Mouse (Mus musculus) large intestine, adult 2 months (tissue): ENCODE data around the gene Abr. TPM values are rescaled to one million over a fixed set of nuclear protein-coding genes. Genes with fewer than 3 reads are reported as not detected.

Experiments
- DNase-seq: peaks from one replicate; pipeline ENCODE4 v3.0.0-alpha.2; 2012; ENCODE audit warnings: low read depth, low spot score
- WGBS: fragments of 180-500 bp; shearing (Covaris S2); methylation state at CpG from one replicate; pipeline ENCODE4 v1.1.7; 2018; 5-methylcytosine and 5-hydroxymethylcytosine counted together
- polyA plus RNA-seq: library from polyadenylated mRNA; depleted of rRNA; stranded (reverse); fragments of >200 nt; gene quantifications from 2 replicates; pipeline ENCODE4 v1.2.3, GENCODE M21; 2012

Gene Abr
- polyA plus RNA-seq, 1 experiment, result 89.1 TPM

DNA sequence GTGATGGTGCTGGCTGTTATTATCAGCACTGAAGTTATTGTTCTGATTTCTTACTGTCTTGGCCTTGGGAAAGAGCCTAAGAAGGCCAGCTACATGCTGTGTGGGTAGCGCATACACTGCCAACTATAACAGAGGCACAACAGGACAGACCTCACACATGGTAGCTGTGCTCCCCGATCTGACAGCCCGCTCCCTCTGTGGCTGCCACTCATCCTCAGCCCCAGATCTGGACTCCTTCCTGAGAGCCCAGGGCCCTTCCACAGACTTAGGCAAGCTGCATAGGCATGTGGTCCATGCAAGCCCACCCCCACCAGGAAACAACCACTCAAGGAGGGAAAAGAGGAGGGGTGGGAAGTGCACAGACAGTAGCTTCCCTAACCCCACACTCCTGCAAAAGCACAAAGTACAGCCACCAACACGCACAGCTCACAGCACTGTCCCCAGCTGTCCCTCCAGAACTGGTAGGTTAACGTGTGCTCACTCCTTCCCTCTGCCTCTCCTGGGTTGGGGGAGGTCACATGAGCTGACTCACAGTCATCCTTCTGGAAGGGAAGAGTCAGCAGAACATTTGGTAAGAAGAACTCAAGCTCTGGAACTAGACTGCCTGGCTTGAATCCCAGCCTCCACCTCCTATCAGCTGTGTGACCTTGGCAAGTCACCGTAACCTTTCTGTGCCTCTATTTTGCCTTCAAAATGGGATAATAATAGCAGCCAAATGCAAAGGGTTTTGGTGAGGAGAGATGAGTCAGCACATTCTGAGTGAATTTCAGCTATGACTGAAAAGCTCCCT lies 92.6 kb downstream of the Abr start:
- 67% methylated on average over 6 of the region's 6 CpGs for WGBS
- DNase-seq, result no peak

GRCm38 (mm10) chr11:76525646-76526351 lies 96.3 kb downstream of the Abr start:
- no peak for DNase-seq
- WGBS, result 65% methylated on average over 4 of the region's 4 CpGs

DNA sequence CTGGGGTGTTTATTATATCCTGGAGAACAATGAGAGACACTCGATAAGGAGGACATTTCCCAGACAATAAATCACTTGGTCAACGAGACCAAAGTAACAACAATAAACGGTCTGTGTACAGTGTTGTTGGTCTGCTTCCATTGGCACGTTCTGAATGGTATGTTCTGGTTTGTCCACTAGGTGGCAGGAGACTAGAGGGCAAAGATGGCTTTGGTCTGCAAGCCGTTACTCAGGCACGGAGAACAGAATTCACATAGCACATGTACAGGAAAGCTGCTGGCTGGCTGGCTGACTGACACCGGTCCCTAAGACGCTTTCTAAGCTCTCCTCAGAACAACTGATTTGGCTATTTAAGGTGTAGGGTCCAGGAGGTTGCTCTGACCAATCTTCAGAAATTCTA lies 97.2 kb downstream of the Abr start:
- 3% methylated on average over 8 of the region's 8 CpGs for WGBS
- DNase-seq, result peak; percentile 61

DNA sequence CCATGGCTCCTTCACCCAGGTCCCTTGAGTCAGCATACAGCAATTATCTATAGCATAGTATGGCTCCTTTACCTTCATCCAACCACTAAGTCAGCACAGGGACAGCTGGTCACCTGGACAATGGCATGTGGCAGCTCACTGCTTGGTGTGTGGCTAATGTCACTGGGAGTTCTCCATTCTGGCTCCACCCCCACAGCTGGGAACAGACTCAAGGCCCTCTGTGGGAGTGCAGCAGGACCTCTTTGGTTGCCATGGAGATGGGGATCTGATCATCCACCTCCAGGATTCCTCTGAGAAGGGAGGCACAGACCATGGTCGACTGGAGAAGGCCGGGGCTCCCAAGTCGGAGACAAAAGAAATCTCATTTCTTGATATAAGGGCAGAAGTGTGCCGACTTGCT lies 98.8 kb downstream of the Abr start:
- WGBS, result 85% methylated on average over 4 of the region's 4 CpGs
- no peak for DNase-seq

GRCm38 (mm10) chr11:76520889-76521288 lies 101.2 kb downstream of the Abr start:
- DNase-seq, result no peak
- 86% methylated on average over 6 of the region's 6 CpGs for WGBS

- WGBS, result 72% methylated on average over 5 of the region's 5 CpGs
Measured at GRCm38 (mm10) chr11:76518613-76519012, 103.5 kb downstream of the Abr start.

DNA sequence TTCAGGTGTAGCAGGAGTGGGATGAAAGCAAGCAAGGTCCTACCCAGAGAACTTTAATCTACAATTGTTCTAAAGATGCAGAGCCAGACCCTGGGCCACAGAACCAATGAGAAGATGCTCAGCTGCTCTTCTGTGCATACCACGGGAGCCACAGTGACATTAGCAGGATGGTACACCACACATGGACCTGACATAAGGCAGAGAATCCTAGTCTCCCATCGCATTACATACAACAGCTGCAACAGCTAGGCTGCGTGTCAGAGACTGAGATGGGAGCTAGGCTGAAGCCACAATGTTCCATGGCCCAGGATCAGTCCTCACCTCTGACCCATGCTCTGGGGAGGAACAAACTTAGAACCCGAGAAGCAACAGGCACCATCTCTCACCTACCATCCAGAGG lies 104.0 kb downstream of the Abr start:
- no peak for DNase-seq
- WGBS, result 87% methylated on average over 4 of the region's 4 CpGs

More at GRCm38 (mm10) chr11:76518613-76519012, 103.5 kb downstream of the Abr start:
- DNase-seq, result no peak

- DNase-seq, result no peak
- 69% methylated on average over 3 of the region's 3 CpGs for WGBS
Measured at GRCm38 (mm10) chr11:76516951-76517350, 105.2 kb downstream of the Abr start.

DNA sequence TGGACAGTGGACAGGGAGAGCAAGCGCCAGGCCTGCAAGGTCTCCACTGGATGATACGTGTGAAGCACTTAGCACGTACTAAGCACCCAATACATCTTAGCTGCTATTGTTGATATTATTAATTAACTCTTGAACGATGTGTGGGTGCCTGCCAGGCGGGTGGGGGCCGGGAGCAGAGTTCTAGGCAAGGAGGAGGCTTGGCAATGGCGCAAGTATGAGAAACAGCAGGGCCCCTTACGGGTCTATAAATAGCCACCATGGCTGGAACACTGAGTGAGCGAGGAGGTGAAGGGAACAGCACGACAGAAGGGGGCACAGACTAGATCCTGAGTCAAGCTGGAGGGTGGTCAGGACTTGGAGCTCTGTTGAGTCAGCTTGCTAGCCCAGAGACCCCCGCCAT lies 107.0 kb downstream of the Abr start:
- no peak for DNase-seq
- WGBS, result 65% methylated on average over 11 of the region's 11 CpGs

GRCm38 (mm10) chr11:76510977-76511376 lies 111.1 kb downstream of the Abr start:
- DNase-seq, result no peak
- WGBS, result 76% methylated on average over 4 of the region's 4 CpGs

- DNase-seq, result no peak
- 71% methylated on average over 13 of the region's 13 CpGs for WGBS
Measured at GRCm38 (mm10) chr11:76509751-76510723, 112.1 kb downstream of the Abr start.

DNA sequence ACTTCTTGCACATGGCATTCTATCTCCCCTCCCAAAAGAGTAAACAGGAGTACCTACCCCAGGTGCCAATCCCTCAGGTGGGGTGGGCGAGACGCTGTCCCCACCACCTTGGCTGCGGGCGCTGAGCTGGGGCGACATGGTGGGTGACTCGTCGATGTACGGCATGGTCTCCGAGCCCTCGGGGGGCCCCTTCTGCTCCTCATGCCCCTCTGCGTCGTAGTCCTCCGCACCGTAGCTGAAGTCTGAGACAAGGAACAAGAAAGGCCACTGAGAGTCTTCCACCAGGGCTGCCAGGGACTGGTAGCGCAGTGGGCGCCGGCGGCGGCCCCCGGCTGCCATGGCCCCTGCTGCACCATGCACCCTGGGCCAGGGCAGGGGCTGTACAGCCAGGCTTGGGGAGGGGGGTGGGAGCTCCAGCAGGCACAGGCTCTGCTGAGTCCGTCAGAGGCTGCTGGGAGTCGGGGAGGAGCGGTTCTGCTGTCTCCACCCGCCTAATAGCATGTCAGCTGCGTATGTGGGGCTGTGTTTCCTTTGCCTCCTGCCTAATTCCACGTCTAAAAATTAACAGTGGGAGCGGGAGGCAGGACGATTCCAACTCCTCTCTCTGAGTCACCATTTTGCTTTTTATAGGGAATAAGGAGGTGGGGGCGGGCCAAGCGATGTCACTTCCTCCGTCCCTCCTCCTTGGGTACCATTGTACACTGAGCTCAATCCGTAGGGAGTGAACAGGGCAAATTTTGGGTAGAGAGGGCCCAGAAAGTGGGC lies 113.1 kb downstream of the Abr start:
- no peak for DNase-seq
- WGBS, result 88% methylated on average over 32 of the region's 32 CpGs

DNA sequence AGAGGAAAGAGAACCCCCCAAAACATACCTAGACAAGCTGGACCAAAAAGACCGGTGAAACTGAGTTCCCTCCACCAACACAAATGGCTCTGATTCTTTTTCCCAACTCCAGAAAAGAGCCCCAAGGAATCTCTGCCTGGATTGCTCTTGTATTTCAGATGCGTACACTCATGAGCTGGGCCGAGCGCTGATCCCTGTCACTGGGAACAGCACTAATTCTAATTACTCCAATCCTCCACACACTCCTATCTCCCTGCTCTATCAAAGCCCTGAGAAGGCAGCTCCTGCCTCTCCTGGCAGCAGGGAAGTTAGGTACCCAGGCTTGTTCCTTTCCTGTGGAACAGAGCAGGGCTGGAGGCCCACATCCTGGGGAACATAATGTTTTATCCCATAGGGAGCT lies 114.0 kb downstream of the Abr start:
- DNase-seq, result no peak
- 94% methylated on average over 4 of the region's 4 CpGs for WGBS

DNA sequence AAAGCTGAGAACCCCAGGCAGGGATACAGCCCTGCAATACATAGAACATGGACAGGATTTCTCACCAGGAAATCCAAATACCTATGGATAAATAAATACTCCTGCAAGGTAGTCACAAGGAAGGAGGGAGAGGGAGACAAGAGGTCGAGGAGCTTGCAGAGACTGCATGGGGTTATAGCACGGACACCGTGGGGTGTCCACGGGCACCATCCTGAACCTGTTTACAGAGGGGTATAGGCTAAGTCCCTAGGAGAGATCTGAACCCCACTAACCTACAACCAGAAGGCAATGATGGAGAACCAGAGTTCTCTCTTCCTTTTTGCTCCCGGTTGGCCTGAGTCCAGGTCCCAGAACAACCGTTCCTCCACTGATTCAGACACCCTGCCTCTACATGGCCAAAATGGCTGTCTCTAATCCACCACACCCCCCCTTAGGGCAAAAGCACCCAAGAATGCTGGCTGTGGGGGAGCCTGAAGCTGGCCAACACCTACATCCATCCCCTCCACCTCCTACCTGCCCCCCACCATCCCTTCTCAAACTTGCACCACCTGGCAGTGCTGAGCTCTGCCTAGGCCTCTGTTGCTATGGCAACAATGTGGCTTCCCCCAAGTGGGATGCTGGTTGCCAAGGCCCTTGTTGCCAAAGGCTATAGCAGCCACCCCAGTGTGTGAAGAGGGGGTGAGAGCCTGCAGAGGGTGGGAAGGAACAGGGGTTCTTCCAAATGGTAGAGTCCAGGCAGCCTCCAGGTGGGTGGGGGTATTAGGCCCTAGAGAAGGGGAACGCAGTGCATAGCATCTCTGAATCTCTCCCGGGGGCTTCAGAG lies 114.6 kb downstream of the Abr start:
- 82% methylated on average over 8 of the region's 8 CpGs for WGBS
- DNase-seq, result no peak

GRCm38 (mm10) chr11:76506514-76507228 lies 115.4 kb downstream of the Abr start:
- WGBS, result 38% methylated on average over 5 of the region's 5 CpGs
- no peak for DNase-seq

- DNase-seq, result no peak
- WGBS, result 55% methylated on average over 1 of the region's 1 CpGs
Measured at GRCm38 (mm10) chr11:76505106-76505505, 117.0 kb downstream of the Abr start.

GRCm38 (mm10) chr11:76504058-76504457 lies 118.1 kb downstream of the Abr start:
- no peak for DNase-seq
- 72% methylated on average over 5 of the region's 5 CpGs for WGBS

DNA sequence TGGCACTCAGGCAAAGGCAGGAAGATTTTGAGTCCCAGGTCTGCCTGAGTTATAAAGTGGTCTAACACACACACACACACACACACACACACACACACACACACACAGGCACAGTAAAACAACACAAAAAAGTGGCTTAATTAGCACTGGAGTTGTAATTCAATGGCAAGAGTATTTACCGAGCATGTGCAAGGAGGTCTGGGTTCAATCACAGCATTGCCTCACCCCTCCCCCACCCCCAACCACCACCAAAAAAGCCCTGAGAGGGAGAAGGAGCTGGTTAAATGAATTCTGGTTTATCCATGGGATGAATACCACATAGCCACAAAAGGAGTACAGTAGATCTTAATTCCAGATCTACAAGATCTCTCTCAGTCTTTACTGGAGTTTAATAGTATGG lies 122.1 kb downstream of the Abr start:
- WGBS, result 38% methylated on average over 1 of the region's 1 CpGs
- no peak for DNase-seq
